Mouse (Mus musculus): Measurements from ENCODE around the gene Ak5. TPM values are rescaled to one million over a fixed set of nuclear protein-coding genes. Genes with fewer than 3 reads are reported as not detected.
"Not testable (repeated sequence)": the region's sequence is repeated elsewhere in the genome, so short reads cannot be mapped to it uniquely, and the experiment has no call there.

Gene Ak5
- under 1 TPM in 1 of 2 experiments, not detected in 1; 0.60 TPM for total RNA-seq (2021)

DNA sequence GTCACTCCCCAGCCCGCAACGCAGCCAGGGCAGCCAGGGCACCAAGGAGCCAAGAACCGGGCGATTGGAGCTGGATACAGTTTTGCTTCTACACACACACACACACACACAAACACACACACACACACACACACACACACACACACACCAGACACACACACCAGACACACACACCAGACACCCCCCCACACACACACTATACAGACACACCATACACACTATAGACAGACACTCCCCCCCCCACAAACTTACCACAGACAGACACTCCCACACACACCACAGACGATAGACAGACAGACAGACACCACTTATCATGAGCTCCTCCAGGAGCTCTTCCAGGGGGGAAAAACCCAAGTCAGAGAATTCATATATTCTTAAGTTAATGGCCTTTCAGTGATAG, at the start of gene Ak5:
TSS of gene Ak5 (minus strand) at position 122 of the 400 bp plus-strand sequence.
- DNase-seq: no peak
- intact Hi-C loops (cut with DNase I): no loop called here

DNA sequence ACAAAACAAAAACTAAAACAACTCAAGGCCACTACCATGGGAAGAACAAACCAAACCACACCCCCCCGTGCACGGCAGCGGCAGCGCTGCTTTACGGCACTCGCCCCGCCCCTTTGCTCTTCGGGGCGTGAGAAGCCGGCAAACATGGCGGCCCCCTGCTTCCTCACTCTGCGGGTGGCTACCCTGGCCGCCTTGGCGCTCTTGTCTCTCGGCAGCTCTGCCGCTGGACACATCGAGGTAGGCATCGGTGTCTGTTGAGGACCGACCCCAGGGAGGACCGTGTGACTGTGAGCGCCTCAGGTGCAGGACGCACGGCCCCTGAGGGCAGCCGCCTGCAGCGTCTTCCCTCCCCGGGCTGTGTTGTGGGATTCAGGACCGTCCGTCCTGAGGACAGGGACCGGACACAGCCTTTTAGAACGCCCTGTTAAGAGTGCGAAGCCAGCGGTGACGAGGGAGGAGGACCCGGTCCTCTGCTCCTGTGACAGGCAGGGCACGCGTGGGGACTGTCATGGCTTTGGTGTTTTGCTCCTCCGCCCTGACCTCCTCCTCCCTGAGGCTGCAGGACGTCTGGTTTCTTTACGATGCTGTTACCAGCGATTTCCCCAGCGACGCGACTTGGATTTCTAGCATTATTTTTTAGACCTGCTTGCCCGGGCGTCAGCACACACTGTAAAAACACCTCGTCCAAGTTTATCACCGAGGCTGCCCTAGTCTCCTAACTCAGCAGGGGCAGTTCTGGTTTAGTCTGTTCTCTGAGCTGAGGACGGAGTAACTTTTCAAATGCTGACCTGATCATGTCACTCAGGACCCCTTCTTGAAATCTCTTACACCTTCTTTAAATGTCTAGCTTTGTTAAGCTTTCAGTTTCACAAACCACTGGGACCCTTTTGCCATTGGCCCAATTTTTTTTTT, 46.1 kb upstream of the Ak5 start, which contains the start of gene Pigk:
TSS of gene Pigk (plus strand) at position 110 of the 912 bp plus-strand sequence.
- DNase-seq: peak; percentile 92 to 97
- intact Hi-C loops (cut with DNase I): no loop called here

DNA sequence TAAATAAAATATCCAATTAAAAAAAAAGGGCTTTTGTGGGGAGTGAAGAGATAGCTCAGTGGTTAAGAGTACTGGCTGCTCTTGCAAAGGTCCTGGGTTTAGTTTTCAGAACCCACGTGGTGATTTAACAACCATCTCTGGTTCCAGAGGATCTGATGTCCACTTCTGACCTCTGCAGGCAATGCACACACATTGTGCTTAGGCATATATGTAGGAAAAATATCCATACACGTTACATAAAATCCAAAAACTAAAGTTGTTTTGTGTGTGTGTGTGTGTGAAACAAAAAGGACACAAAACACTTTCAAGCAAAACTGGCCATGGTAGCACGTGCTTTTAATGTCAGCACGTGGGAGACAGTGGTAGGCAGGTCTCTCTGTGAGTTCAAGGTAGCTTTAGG, 44.8 kb upstream of the Ak5 start:
- no peak for DNase-seq
- intact Hi-C loops (cut with DNase I): no loop called here

DNA sequence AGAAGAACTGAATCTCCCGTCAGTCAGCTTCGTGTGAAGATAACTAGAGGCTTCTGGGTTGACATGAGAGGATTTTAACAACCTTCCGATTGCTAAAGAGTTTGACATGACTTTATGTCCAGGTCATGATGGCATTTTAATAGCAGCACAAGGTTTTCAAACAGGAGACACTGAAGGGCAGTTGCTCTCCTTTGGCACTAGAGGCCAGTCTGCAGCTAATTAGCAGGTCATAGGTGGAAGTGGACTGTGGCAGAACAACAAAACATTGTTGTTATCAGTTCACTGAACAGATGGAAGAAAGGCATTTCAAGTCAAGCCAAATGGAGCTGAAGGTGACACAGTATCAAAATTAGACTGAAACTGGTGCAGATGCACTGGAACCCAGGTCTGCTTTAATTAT, 41.8 kb upstream of the Ak5 start:
- DNase-seq: peak in 1 of 2 experiments; percentile 15
- intact Hi-C loops (cut with DNase I): no loop called here

DNA sequence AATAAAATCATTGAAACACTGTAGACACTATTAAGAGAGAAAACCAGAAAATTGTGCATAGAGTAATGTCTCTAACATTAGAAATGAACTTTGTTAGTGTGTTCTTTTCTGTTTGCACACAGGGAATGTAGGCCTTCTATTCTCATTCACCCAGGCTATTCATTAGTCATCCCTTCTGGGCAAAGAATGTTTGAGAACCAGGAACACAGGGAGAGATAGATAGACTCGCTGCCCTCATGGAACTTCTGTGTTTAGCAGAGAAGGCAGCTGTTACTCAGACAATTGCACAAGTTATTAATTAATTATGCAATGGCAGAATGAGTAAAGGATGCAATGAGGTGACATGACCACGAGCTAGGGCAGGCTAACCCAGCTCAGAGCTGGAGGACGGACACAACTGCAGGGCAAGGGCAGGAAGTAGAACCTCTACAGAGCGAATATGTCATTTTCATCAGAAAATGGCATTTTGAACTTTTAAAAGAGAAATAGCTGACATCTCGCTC, 39.2 kb upstream of the Ak5 start:
- no peak for DNase-seq
- intact Hi-C loops (cut with DNase I): no loop called here

DNA sequence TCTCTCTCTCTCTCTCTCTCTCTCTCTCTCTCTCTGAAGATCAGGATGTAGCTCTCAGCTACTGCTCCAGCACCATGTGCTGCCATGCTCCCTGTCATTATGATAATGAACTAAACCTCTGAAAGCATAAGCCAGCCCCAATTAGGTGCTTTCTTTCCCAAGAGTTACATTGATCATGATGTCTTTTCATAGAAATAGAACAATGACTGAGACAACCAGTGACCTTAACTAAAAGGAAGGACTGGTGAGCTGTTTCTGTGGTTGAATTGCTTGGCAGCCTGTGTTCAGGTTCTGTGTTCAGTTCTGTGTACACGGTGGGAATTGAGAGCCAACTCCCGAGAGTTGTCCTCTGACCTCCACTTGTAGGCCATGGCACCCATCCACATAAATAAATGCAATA, 38.7 kb upstream of the Ak5 start:
- intact Hi-C loops (cut with DNase I): no loop called here

DNA sequence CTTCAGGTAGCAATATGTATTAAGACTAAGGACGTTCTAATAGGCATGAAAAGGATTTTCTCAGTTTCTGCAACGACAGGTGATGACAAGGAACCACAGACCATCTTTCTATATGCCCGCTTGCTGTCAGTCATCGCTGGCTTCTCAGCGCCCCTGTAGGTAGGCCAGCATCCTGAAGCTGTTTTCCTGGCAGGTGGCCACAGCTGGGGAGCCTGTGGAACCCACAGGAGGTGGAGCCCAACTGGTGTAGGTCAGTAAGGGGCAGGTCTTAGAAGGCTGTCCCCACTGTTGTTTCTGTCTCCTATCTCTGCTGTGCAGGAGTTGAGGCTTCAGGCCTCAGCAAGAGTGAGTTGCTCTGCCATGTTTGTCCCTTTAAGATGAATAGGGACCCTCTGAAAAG, 37.7 kb upstream of the Ak5 start:
- intact Hi-C loops (cut with DNase I): no loop called here
- no peak for DNase-seq

More for the DNA sequence above, 38.7 kb upstream of the Ak5 start:
- no peak for DNase-seq

DNA sequence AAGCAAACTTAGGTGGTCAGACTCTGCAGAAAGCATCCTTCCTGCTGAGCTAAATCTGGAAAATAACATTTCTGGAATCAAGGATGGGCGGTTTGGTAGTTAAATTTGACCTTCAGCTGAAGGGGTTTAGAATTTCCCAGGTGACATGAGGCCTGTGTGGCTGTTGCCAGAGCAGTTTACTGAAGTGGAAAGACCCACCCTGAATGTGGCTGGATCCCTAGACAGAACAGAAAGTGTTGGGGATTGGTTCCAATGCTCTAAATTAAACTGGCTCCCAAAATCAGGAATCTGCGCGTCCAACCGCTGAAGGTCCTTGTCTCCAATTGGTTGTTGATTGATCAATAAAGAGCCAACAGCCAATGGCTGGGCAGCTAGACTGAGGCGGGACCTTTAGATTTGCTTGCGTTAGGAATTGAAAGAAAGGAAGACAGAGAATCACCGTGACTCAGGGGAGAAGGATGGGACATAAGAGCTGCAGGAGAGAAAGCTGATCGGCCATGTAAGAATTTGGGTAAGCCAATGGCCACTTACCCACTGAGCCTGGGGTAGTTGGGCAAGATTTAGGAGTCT, 34.2 kb upstream of the Ak5 start:
- DNase-seq: no peak
- intact Hi-C loops (cut with DNase I): no loop called here

DNA sequence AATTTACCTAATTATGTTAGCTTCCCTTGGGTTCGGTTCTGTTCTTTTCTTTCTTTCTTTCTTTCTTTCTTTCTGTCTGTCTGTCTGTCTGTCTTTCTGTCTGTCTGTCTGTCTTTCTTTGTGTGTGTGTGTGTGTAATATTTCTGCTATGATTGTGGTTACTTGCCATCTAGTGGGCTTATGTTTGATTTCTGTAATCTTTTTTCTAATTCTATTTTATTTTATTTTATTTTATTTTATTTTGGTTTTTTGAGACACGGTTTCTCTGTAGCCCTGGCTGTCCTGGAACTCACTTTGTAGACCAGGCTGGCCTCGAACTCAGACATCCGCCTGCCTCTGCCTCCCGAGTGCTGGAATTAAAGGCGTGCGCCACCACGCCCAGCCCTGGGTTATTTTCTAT, 33.4 kb upstream of the Ak5 start:
- intact Hi-C loops (cut with DNase I); DNase-seq: not testable (repeated sequence)

DNA sequence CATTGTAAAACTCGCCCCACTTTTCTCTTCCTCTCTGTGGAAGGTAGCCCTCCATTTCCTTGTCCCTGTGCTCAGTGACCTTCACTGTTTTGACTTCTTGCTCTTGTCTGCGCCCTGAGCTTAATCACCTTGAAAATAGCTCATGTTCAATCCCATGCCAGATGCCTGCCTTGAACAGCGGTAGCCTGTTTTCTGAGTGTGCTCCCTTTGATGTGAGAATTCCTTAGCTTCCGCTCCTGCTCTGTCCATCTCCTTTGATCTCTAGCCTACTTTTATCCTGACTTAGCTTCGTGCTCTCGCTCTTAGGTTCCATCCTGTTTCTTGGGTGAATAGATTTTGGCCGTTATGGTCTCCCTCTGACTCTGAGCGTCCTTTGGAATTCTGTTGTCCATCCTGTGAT, 31.1 kb upstream of the Ak5 start:
- no peak for DNase-seq
- intact Hi-C loops (cut with DNase I): no loop called here

DNA sequence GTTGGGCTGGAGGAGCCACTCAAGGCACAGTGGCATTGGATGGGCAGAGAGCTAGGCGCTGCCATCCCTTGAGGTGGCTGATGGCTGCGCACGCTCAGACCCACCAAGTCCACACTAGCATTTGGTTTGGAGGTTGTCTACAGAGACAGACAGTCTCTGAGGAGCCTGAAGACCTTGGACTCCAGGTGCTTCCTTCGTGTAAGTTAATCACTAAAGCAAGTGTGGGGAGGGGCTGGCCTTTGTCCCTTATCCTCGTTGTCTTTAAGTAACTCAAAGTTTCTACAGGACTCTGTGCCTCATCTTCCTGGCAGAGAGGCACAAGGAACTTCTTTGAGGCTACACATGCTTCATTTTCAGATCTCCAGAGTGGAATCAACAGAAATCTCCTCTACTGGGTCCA, 29.9 kb upstream of the Ak5 start:
- intact Hi-C loops (cut with DNase I): no loop called here

DNA sequence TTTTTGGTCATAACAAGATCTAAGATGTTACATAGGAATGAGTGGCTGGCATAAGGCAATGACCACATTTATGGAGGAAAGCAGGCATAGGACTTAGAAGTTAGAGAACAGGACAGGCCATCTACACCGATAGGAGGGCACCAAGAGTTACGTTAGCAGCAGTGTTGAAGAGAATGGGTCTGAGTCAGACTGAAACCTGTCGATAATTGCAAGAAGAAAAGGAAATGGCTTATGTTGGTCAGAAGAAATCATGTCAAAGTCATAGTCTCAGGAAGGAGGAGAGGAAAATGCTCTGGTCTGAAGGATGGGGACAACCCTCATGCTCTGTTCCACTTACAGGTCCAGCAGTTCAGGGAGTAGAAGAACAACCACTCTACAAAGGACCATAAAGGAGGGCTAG, 26.8 kb upstream of the Ak5 start:
- intact Hi-C loops (cut with DNase I): no loop called here
- no peak for DNase-seq

More for the DNA sequence above, 29.9 kb upstream of the Ak5 start:
- DNase-seq: no peak

DNA sequence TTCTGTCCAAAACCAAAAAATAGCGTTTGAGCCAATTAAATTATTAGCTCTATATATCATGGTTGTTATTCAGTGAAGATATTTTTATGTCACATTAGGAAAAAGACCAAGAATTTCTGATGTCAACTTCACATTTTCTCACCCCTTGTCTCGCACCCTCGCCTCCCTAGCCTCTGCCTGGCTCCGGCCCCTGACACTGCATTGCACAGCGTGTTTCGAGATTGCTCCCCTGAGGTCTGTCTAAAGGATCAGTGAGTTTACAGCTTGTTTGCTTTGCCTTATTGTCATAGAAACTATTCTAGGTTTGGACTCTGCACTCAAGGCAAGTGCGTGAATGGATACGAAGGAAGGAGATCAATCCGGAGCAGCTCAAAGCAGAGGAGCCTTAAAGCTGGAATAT, 20.9 kb upstream of the Ak5 start:
- intact Hi-C loops (cut with DNase I): no loop called here
- peak; percentile 4 to 14 for DNase-seq

DNA sequence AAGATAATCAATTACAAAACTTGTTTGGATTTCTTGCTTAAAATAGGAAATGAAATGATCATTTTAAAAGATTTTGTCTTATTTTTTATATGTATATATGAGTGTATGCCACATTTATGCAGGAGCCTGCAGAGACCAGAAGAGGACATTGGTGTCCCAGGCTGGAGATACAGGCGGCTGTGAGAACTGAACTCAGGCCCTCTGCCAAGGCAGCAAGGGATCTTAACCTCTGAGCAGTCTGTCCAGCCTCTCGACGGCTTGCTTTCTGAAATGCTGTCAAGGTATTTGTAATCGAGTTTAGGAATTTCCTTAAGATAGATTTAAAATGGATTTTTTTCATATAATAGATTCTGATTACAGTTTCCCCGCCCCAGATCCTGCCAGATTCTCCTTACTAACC, 20.4 kb upstream of the Ak5 start:
- intact Hi-C loops (cut with DNase I): no loop called here

DNA sequence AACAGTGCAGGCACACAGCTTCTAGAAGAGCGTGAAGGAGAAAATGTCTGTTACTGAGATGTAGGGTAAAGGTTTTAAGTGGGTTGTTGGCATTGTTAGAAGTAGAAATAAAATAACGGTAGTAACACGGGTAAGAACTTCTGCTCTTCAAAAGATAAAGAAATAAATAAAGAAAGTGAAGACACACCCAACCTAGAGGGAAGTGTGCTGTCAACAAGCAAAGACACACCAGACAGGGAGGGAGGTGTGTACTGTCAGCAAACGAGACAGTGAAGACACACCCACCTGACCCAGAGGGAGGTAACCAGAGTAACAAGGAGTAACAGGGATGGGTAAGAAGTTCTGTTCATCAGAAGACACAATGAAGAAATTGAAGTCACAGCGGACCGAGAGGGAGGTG, 6.5 kb upstream of the Ak5 start:
- intact Hi-C loops (cut with DNase I): no loop called here
- no peak for DNase-seq

More for the DNA sequence above, 20.4 kb upstream of the Ak5 start:
- DNase-seq: peak; percentile 5 to 7

DNA sequence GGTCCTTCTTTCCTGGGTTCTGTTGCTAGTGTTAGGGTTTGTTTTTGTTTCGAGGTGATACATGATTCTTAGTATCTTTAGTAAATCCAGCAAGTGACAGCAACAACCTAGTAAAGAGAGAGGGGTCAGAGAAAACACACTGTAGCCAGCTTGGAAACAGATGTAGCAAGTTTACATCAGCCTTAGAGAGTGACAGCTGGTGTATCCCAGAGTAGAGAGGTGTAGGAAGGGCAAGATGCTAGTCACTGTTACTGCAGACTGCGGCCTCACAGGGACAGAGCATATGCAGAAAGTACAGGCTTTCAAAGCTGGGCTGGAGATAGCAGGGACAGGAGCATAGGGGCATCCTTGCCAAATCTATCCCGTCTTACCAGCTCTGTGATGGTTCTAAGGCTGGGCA, 1.6 kb upstream of the Ak5 start:
- intact Hi-C loops (cut with DNase I): no loop called here
- no peak for DNase-seq

DNA sequence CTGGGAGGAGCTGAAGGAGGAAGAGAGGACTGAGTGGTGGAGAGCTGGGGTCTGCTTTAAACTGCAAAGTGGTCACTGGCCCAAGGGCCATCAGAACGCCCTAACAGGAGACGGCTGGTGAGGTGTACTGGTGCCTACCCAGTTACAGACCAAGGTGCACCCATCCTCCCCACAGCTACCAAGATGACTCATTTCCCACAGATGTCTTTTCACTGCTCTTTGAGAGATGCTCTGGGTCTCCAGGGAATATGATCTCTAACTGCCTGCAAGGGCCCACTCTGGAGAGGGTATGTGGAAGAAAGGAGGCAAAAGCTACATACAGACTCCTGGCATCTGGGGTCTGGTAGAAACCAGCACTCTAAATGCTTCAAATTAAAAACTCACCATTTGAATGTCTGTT, 633 bp upstream of the Ak5 start:
- intact Hi-C loops (cut with DNase I): no loop called here

DNA sequence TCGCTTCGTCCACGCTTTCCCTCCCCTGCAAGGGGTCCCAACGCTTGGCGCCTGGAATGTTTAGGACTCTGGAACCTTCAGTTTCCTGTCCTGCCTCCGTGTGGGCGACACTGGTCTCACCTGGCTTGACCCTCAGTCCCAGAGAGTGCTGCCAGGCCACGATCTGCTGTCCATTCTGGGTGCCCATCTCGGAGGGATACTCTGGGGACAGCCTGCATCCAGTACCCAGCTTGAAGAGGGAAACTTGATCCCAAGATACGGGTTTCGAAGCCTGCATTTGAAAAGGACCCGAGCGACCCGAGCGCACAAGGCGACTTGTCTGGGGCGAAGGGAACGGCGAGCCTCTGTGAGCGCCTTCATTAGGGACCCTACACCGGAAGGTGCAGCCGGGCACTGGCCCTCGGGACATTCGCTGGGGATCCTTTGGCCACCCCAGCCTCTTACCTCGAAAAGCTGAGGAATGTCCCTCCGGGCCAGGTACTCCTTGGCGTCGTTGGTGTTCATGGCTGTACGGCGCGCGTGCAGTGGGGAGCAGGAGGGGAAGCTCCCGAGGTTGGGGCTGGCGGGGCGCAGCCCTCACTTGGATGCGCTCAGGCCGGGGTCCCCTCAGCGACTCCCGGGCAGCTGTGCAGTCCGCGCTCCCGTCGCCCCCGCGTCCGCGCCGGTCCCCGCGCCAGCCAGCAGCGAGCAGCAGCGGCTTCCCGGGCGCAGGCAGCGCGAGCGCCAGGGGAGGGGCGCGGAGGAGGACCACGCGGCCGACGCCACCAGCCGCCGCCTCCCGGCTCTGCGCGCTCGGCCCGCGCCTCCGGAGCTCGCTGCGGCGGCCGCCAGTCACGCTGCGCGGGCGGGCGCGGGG, 576 bp downstream of the Ak5 start:
- DNase-seq: peak; percentile 15 to 16
- intact Hi-C loops (cut with DNase I): no loop called here

More for the DNA sequence above, 633 bp upstream of the Ak5 start:
- DNase-seq: no peak

DNA sequence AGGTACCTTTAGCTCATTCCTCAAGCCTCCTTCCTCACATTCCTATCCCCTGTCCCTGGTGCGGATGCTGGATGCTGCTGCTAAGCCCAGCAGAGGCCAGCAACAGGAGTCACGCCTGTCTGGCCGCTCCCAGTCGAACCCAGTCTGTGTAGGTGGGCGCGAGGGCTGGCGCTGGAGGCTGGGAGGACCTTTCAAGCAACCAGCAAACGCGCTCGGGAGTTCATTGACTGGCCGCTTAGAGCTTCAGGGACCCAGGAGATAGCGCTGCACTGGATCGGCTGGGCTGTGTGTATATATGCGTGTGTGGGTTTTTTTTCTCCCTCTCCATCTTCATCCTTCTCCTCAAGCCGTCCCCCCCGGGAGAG, 1.2 kb downstream of the Ak5 start:
- DNase-seq: no peak
- intact Hi-C loops (cut with DNase I): no loop called here

DNA sequence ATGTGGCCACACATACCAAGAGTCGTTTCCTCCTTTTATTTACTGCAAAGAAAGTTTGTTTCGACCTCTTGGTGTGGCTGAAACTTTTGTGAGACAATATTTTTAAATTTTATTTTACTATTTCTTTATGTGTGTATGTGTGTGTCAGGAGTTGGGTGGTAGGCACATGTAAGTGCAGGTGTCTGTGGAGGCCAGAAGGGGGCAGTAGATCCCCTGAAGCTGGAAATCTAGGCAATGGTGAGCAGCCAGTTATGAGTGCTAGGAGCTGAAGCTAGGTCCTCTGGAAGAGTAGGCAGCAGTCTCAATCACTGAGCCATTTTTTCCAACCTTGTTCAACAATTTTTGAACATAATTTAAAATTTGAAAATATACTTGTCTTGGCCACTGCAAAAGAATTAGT, 9.6 kb downstream of the Ak5 start:
- DNase-seq: no peak
- intact Hi-C loops (cut with DNase I): no loop called here

DNA sequence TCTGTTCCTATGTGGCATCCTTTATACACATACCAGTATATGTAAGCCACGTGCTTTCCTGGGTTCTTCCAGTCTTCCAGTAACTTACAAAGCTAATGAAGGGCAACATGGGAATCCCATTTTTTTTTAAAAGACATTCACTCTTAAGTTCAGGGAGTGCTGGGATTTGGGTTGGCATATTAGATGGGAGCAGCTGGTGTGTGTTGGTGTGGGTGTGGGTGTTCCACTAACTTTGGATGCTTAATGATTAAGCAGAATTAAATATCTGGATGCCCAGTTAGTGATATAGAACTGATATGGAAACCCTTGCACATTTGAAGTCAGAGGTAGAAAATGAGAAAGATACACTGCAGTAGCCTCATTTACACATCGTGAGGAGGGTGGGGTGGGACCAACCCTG, 16.2 kb downstream of the Ak5 start:
- DNase-seq: no peak
- intact Hi-C loops (cut with DNase I): no loop called here
